Mouse (Mus musculus): ENCODE results near the gene Kctd15. TPM values are rescaled to one million over a fixed set of nuclear protein-coding genes. Genes with fewer than 3 reads are reported as not detected.

Gene Kctd15
- polyA plus RNA-seq, 2 experiments, result 18.7 to 77.1 TPM

GRCm38 (mm10) chr7:34655086-34655839, 1.3 kb downstream of the Kctd15 start:
- H3K27ac ChIP-seq (replicated peaks; ENCODE audit: low read depth, low read length), result peak overlapping the region; percentile 99
- no peaks in the 10 kb centered on the region for H3K27me3 ChIP-seq (ENCODE audit: control insufficient read depth, insufficient read depth, low read length)
- TF ChIP-seq POLR2A (IDR thresholded peaks at IDR 0.05; ENCODE audit: borderline replicate concordance, extremely low read depth, insufficient read depth, insufficient read length), result 0 out of 2 replicates have a peak, but pooled peaks have one; percentile 5
- under 1% methylated on average over 43 of the region's 74 CpGs for WGBS
- peak overlapping the region; percentile 81 for H3K4me3 ChIP-seq (replicated peaks; ENCODE audit: low read length)
- peak overlapping the region; percentile 87 for H3K4me2 ChIP-seq (replicated peaks; ENCODE audit: low read depth, low read length, severe bottlenecking)
- H3K36me3 ChIP-seq (ENCODE audit: control insufficient read depth, insufficient read depth, low read length), result peaks cover 9% of the 10 kb centered on the region
- H3K4me1 ChIP-seq (ENCODE audit: control insufficient read depth, insufficient read depth, low read length), result peaks cover 13% of the 10 kb centered on the region
- peak; percentile 77 for ATAC-seq (ENCODE audit: low FRiP score, low read depth)
- H3K9me3 ChIP-seq (ENCODE audit: control insufficient read depth, low read length), result no peaks in the 10 kb centered on the region
- H3K9ac ChIP-seq (ENCODE audit: low read depth, low read length, severe bottlenecking), result peak overlapping the region; percentile 96
- DNase-seq (ENCODE audit: low spot score), result peak; percentile 93

GRCm38 (mm10) chr7:34654441-34655085, 2.0 kb downstream of the Kctd15 start:
- Histone ChIP-seq H3K27ac (replicated peaks; ENCODE audit: low read depth, low read length) (peak overlapping the region; percentile 99), H3K4me1 (ENCODE audit: control insufficient read depth, insufficient read depth, low read length) (peaks cover 13% of the 10 kb centered on the region), H3K4me3 (replicated peaks; ENCODE audit: low read length) (peak overlapping the region; percentile 81), H3K27me3 (ENCODE audit: control insufficient read depth, insufficient read depth, low read length) (no peaks in the 10 kb centered on the region), H3K9me3 (ENCODE audit: control insufficient read depth, low read length) (no peaks in the 10 kb centered on the region), H3K9ac (ENCODE audit: low read depth, low read length, severe bottlenecking) (peak overlapping the region; percentile 96), H3K36me3 (ENCODE audit: control insufficient read depth, insufficient read depth, low read length) (peaks cover 16% of the 10 kb centered on the region), H3K4me2 (replicated peaks; ENCODE audit: low read depth, low read length, severe bottlenecking) (peak overlapping the region; percentile 87)
- DNase-seq (ENCODE audit: low spot score) (peak; percentile 56), ATAC-seq (ENCODE audit: low FRiP score, low read depth) (peak; percentile 24)
- TF ChIP-seq POLR2A (IDR thresholded peaks at IDR 0.05; ENCODE audit: borderline replicate concordance, extremely low read depth, insufficient read depth, insufficient read length), result peak; percentile 16; the same call in 1 of the 2 replicates
- 2% methylated on average over 20 of the region's 81 CpGs for WGBS

GRCm38 (mm10) chr7:34653731-34654440, 2.6 kb downstream of the Kctd15 start:
- peak overlapping the region; percentile 96 for H3K9ac ChIP-seq (ENCODE audit: low read depth, low read length, severe bottlenecking)
- WGBS, result 0% methylated on average over 37 of the region's 64 CpGs
- H3K36me3 ChIP-seq (ENCODE audit: control insufficient read depth, insufficient read depth, low read length), result peaks cover 23% of the 10 kb centered on the region
- H3K27ac ChIP-seq (replicated peaks; ENCODE audit: low read depth, low read length), result peak overlapping the region; percentile 99
- peak overlapping the region; percentile 87 for H3K4me2 ChIP-seq (replicated peaks; ENCODE audit: low read depth, low read length, severe bottlenecking)
- H3K4me3 ChIP-seq (replicated peaks; ENCODE audit: low read length), result peak overlapping the region; percentile 81
- peak; percentile 58 for ATAC-seq (ENCODE audit: low FRiP score, low read depth)
- no peaks in the 10 kb centered on the region for H3K27me3 ChIP-seq (ENCODE audit: control insufficient read depth, insufficient read depth, low read length)
- peak; percentile 42 for DNase-seq (ENCODE audit: low spot score)
- no peaks in the 10 kb centered on the region for H3K9me3 ChIP-seq (ENCODE audit: control insufficient read depth, low read length)
- peaks cover 13% of the 10 kb centered on the region for H3K4me1 ChIP-seq (ENCODE audit: control insufficient read depth, insufficient read depth, low read length)
- TF ChIP-seq POLR2A (IDR thresholded peaks at IDR 0.05; ENCODE audit: borderline replicate concordance, extremely low read depth, insufficient read depth, insufficient read length), result no peak

- no peaks in the 10 kb centered on the region for H3K27me3 ChIP-seq (ENCODE audit: control insufficient read depth, insufficient read depth, low read length)
- H3K4me1 ChIP-seq (ENCODE audit: control insufficient read depth, insufficient read depth, low read length), result peaks cover 13% of the 10 kb centered on the region
- TF ChIP-seq POLR2A (IDR thresholded peaks at IDR 0.05; ENCODE audit: borderline replicate concordance, extremely low read depth, insufficient read depth, insufficient read length), result no peak
- H3K4me2 ChIP-seq (replicated peaks; ENCODE audit: low read depth, low read length, severe bottlenecking), result peak overlapping the region; percentile 87
- H3K36me3 ChIP-seq (ENCODE audit: control insufficient read depth, insufficient read depth, low read length), result peaks cover 33% of the 10 kb centered on the region
- H3K9ac ChIP-seq (ENCODE audit: low read depth, low read length, severe bottlenecking), result peak overlapping the region; percentile 96
- DNase-seq (ENCODE audit: low spot score) (peak; percentile 42), ATAC-seq (ENCODE audit: low FRiP score, low read depth) (no peak)
- H3K4me3 ChIP-seq (replicated peaks; ENCODE audit: low read length), result peak overlapping the region; percentile 81
- peak overlapping the region; percentile 99 for H3K27ac ChIP-seq (replicated peaks; ENCODE audit: low read depth, low read length)
- under 1% methylated on average over 47 of the region's 48 CpGs for WGBS
- H3K9me3 ChIP-seq (ENCODE audit: control insufficient read depth, low read length), result no peaks in the 10 kb centered on the region
These were observed 3.6 kb downstream of the Kctd15 start for GRCm38 (mm10) chr7:34652751-34653502.

All from limb, embryonic 14.5 days (tissue).